Mouse (Mus musculus) brain, embryonic 14.5 days (tissue): Measurements from ENCODE around the gene Fiz1.

Source experiments
- CTCF ChIP-seq: fragments of 200-500 bp; IDR thresholded peaks from 2 replicates; pipeline ENCODE4 v1.5.1; 2012; ENCODE audit warnings: inconsistent platforms, mild to moderate bottlenecking, moderate library complexity, borderline replicate concordance; ENCODE audit not compliant: insufficient read depth, insufficient read length; ENCODE audit errors: extremely low read depth
- POLR2A ChIP-seq: fragments of 200-500 bp; IDR thresholded peaks from 2 replicates; pipeline ENCODE4 v1.6.1; 2012; ENCODE audit warnings: mild to moderate bottlenecking, inconsistent platforms, borderline replicate concordance; ENCODE audit not compliant: poor library complexity, insufficient read depth, insufficient read length, severe bottlenecking; ENCODE audit errors: extremely low read depth

- TF ChIP-seq CTCF (no peak), POLR2A (no peak)
Observed at GRCm38 (mm10) chr7:5029543-5029942, 15.0 kb upstream of the Fiz1 start.
